In the genomic region with DNA sequence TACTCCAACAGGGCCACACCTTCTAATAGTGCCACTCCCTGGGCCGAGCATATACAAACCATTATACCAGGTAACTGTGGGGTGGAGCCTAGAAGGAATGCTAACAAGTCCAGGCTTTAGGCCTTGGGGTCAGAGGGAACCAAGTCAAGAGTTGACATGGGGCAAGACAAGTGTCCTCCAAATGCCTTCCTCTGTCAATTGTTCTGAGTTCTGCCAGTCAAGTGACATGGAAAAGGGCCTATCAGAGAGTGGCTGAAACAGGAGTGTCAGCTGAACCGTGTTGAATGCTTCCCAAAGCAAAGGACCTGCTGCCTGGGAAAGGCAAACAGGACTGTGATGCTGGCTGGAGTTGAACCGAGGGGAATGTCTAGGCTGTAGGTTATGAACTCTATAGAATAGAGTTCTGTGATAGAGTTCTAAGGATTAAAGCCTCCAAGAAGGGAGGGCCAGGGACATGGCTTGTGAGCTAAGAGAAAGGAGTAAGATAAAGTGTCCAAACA, we compare ENCODE assay signal across 11 mouse cellular contexts. TPM values are rescaled to one million over a fixed set of nuclear protein-coding genes. Genes with fewer than 3 reads are reported as not detected.
DNase-seq lines count a peak whose midpoint lies in the region; ATAC-seq and TF ChIP-seq lines count a peak whose summit lies in the region.
"Had no signal": no experiment of that assay in that cellular context is flagged by ENCODE, and none has a peak within 500 bp of the region (broad histone marks: within the 10 kb centered on the region; RNA-seq: fewer than 3 reads in every experiment).

No protein-coding gene starts in this region.

- ATAC-seq in hindbrain, embryonic 12.5 days (ENCODE audit: low FRiP score) = no peak
- no peak for ATAC-seq in hindbrain, embryonic 11.5 days (ENCODE audit: low FRiP score)
- ATAC-seq in embryonic facial prominence, embryonic 15.5 days (ENCODE audit: insufficient number of reproducible peaks, low FRiP score, low TSS enrichment, low read depth) = no peak
- ATAC-seq in midbrain, embryonic 11.5 days (ENCODE audit: low FRiP score) = no peak

- H3K4me2 ChIP-seq in hindbrain, embryonic 12.5 days (replicated peaks) = peak overlapping the region; percentile 54; the same call in 1 of the 2 replicates
- no peak overlapping the region for H3K4me2 ChIP-seq in hindbrain, embryonic 11.5 days (replicated peaks; ENCODE audit: low read depth, low read length)
- no peak overlapping the region for H3K4me2 ChIP-seq in embryonic facial prominence, embryonic 15.5 days (replicated peaks)
- H3K4me2 ChIP-seq in midbrain, embryonic 11.5 days = no peak overlapping the region

- no peaks in the 10 kb centered on the region for H3K9me3 ChIP-seq in hindbrain, embryonic 12.5 days (replicated peaks)
- H3K9me3 ChIP-seq in hindbrain, embryonic 11.5 days (ENCODE audit: control insufficient read depth, low read length) = no peaks in the 10 kb centered on the region
- H3K9me3 ChIP-seq in ES-E14 (ENCODE audit: control insufficient read depth, insufficient read depth, low read depth, low read length) = no peaks in the 10 kb centered on the region
- H3K9me3 ChIP-seq in embryonic facial prominence, embryonic 15.5 days (replicated peaks) = no peaks in the 10 kb centered on the region
- no peaks in the 10 kb centered on the region for H3K9me3 ChIP-seq in midbrain, embryonic 11.5 days (ENCODE audit: control insufficient read depth, low read length)
- H3K9me3 ChIP-seq: heart, embryonic 13.5 days; limb, embryonic 13.5 days had no signal

- H3K27ac ChIP-seq in hindbrain, embryonic 12.5 days = peak overlapping the region; percentile 64; the same call in 1 of the 2 replicates
- H3K27ac ChIP-seq in hindbrain, embryonic 11.5 days (ENCODE audit: low read depth, low read length) = no peak overlapping the region
- H3K27ac ChIP-seq in ES-E14 (ENCODE audit: insufficient read depth, low read depth, low read length, poor library complexity, severe bottlenecking) = no peak overlapping the region
- peak overlapping the region; percentile 86 for H3K27ac ChIP-seq in embryonic facial prominence, embryonic 15.5 days (replicated peaks)
- H3K27ac ChIP-seq in midbrain, embryonic 11.5 days (ENCODE audit: low read depth, low read length) = no peak overlapping the region

- H3K4me1 ChIP-seq in hindbrain, embryonic 12.5 days = peaks cover 13% of the 10 kb centered on the region
- H3K4me1 ChIP-seq in hindbrain, embryonic 11.5 days (replicated peaks; ENCODE audit: control insufficient read depth, insufficient read depth, low read length) = peaks cover 2% of the 10 kb centered on the region
- no peaks in the 10 kb centered on the region for H3K4me1 ChIP-seq in ES-E14 (ENCODE audit: control insufficient read depth in 2 of 2, insufficient read depth in 2 of 2, low read length in 2 of 2, poor library complexity in 1 of 2)
- H3K4me1 ChIP-seq in embryonic facial prominence, embryonic 15.5 days = peaks cover 12% of the 10 kb centered on the region
- peaks cover 11% of the 10 kb centered on the region for H3K4me1 ChIP-seq in midbrain, embryonic 11.5 days (ENCODE audit: control insufficient read depth, insufficient read depth, low read length)

- no peaks in the 10 kb centered on the region for H3K36me3 ChIP-seq in hindbrain, embryonic 12.5 days
- no peaks in the 10 kb centered on the region for H3K36me3 ChIP-seq in hindbrain, embryonic 11.5 days (ENCODE audit: control insufficient read depth, insufficient read depth, low read length)
- H3K36me3 ChIP-seq in ES-E14 (ENCODE audit: control insufficient read depth, insufficient read depth, low read length, poor library complexity, severe bottlenecking) = no peaks in the 10 kb centered on the region
- H3K36me3 ChIP-seq in embryonic facial prominence, embryonic 15.5 days = no peaks in the 10 kb centered on the region
- H3K36me3 ChIP-seq in midbrain, embryonic 11.5 days (ENCODE audit: control insufficient read depth, insufficient read depth, low read length) = no peaks in the 10 kb centered on the region
- H3K36me3 ChIP-seq: heart, embryonic 13.5 days; limb, embryonic 13.5 days had no signal

- H3K9ac ChIP-seq in hindbrain, embryonic 12.5 days = no peak overlapping the region
- no peak overlapping the region for H3K9ac ChIP-seq in hindbrain, embryonic 11.5 days (ENCODE audit: low read depth, low read length)
- H3K9ac ChIP-seq in ES-E14 (ENCODE audit: insufficient read depth, low read depth, low read length, poor library complexity, severe bottlenecking) = peak overlapping the region; percentile 66; the same call in 1 of the 2 replicates
- H3K9ac ChIP-seq in embryonic facial prominence, embryonic 15.5 days = no peak overlapping the region
- H3K9ac ChIP-seq in midbrain, embryonic 11.5 days (ENCODE audit: low read length) = peak overlapping the region; percentile 53

- H3K27me3 ChIP-seq in hindbrain, embryonic 12.5 days = peaks cover 16% of the 10 kb centered on the region
- no peaks in the 10 kb centered on the region for H3K27me3 ChIP-seq in hindbrain, embryonic 11.5 days (ENCODE audit: control insufficient read depth, insufficient read depth, low read length)
- no peaks in the 10 kb centered on the region for H3K27me3 ChIP-seq in embryonic facial prominence, embryonic 15.5 days
- peaks cover 2% of the 10 kb centered on the region; the same call in 1 of the 2 replicates for H3K27me3 ChIP-seq in midbrain, embryonic 11.5 days (ENCODE audit: control insufficient read depth, insufficient read depth, low read length)

- H3K4me3 ChIP-seq in hindbrain, embryonic 12.5 days = no peak overlapping the region
- H3K4me3 ChIP-seq in hindbrain, embryonic 11.5 days (ENCODE audit: low read depth, low read length) = no peak overlapping the region
- no peak overlapping the region for H3K4me3 ChIP-seq in ES-E14 (ENCODE audit: insufficient read depth in 1 of 2, low read depth in 1 of 2, low read length in 2 of 2, poor library complexity in 1 of 2, severe bottlenecking in 1 of 2)
- no peak overlapping the region for H3K4me3 ChIP-seq in embryonic facial prominence, embryonic 15.5 days (replicated peaks)
- no peak overlapping the region for H3K4me3 ChIP-seq in midbrain, embryonic 11.5 days (ENCODE audit: low read depth, low read length)

- in situ Hi-C loops in ES-E14 (cut with MboI; ENCODE audit: low sequenced_read_pairs in 2 of 2, unreplicated experiment in 2 of 2) = no loop called here

- DNase-seq in hindbrain, embryonic 11.5 days (ENCODE audit: low spot score) = no peak
- DNase-seq in ES-E14 (ENCODE audit: low read depth, low spot score) = no peak
- DNase-seq in midbrain, embryonic 11.5 days (ENCODE audit: low spot score, missing footprints) = peak; percentile 61
- DNase-seq in embryo, embryonic 10 days (ENCODE audit: low spot score) = no peak
- DNase-seq in embryo, embryonic 11 days = no peak
- no peak for DNase-seq in frontal cortex, postnatal 10 days (ENCODE audit: low spot score in 2 of 2)

- WGBS in hindbrain, embryonic 12.5 days = 87% methylated on average over 3 of the region's 3 CpGs
- 85% methylated on average over 3 of the region's 3 CpGs for WGBS in hindbrain, embryonic 11.5 days
- 81% methylated on average over 3 of the region's 3 CpGs for WGBS in embryonic facial prominence, embryonic 15.5 days
- WGBS in midbrain, embryonic 11.5 days = 90% methylated on average over 3 of the region's 3 CpGs

TF ChIP-seq in ES-E14, 5 proteins besides CTCF, POLR2A, EP300 and RAD21:
- TF ChIP-seq MAFK (IDR thresholded peaks at IDR 0.05; ENCODE audit: insufficient read depth, low read depth, low read length) (no peak), ZC3H11A (IDR thresholded peaks at IDR 0.05; ENCODE audit: borderline replicate concordance, low read depth, low read length) (no peak), HCFC1 (IDR thresholded peaks at IDR 0.05; ENCODE audit: borderline replicate concordance, insufficient read depth, low read length) (no peak), ZNF384 (IDR thresholded peaks at IDR 0.05; ENCODE audit: low read depth, low read length) (no peak), CHD2 (IDR thresholded peaks at IDR 0.05; ENCODE audit: low read depth, low read length) (no peak)
TF ChIP-seq in ES-E14: peak in this region for 0.

RNA-seq across cellular contexts. Expression of a gene that starts 5.9 kb away (rescaled TPM):
- 0.40 and 0.41 TPM in 2 replicates for polyA plus RNA-seq in hindbrain, embryonic 12.5 days (2016; fragmentation: Nextera tagmentation; extraction: Ambion mirVana)
- polyA plus RNA-seq in hindbrain, embryonic 11.5 days (2014; fragmentation: Nextera tagmentation; extraction: Ambion mirVana) = 0.48 and 0.56 TPM in 2 replicates
- total RNA-seq in ES-E14 (2012; rRNA removed) = 2.4 and 3.1 TPM in 2 replicates
- 0.38 and 0.57 TPM in 2 replicates for polyA plus RNA-seq in embryonic facial prominence, embryonic 15.5 days (2015; fragmentation: Nextera tagmentation; extraction: Ambion mirVana)
- polyA plus RNA-seq in midbrain, embryonic 11.5 days (2014; fragmentation: Nextera tagmentation; extraction: Ambion mirVana) = 0.29 and 0.56 TPM in 2 replicates
- total RNA-seq: neutrophil, adult 5-6 weeks had no signal

RNA-seq across cellular contexts. Expression of a gene that starts 26.2 kb away (rescaled TPM):
- 0.27 and 0.72 TPM in 2 replicates for polyA plus RNA-seq in hindbrain, embryonic 12.5 days (2016; fragmentation: Nextera tagmentation; extraction: Ambion mirVana)
- polyA plus RNA-seq in hindbrain, embryonic 11.5 days (2014; fragmentation: Nextera tagmentation; extraction: Ambion mirVana) = 0.09 and 0.32 TPM in 2 replicates
- total RNA-seq in ES-E14 (2012; rRNA removed) = 0.22 and 0.26 TPM in 2 replicates
- polyA plus RNA-seq in embryonic facial prominence, embryonic 15.5 days (2015; fragmentation: Nextera tagmentation; extraction: Ambion mirVana) = 0.74 and 0.75 TPM in 2 replicates
- 0.25 and 0.31 TPM in 2 replicates for polyA plus RNA-seq in midbrain, embryonic 11.5 days (2014; fragmentation: Nextera tagmentation; extraction: Ambion mirVana)
- total RNA-seq: neutrophil, adult 5-6 weeks had no signal

RNA-seq across cellular contexts. Expression of a gene that starts 35.4 kb away (rescaled TPM):
- 38.0 and 40.2 TPM in 2 replicates for polyA plus RNA-seq in hindbrain, embryonic 12.5 days (2016; fragmentation: Nextera tagmentation; extraction: Ambion mirVana)
- 39.8 and 41.4 TPM in 2 replicates for polyA plus RNA-seq in hindbrain, embryonic 11.5 days (2014; fragmentation: Nextera tagmentation; extraction: Ambion mirVana)
- total RNA-seq in ES-E14 (2012; rRNA removed) = 13.4 and 15.7 TPM in 2 replicates
- polyA plus RNA-seq in embryonic facial prominence, embryonic 15.5 days (2015; fragmentation: Nextera tagmentation; extraction: Ambion mirVana) = 57.5 and 59.9 TPM in 2 replicates
- 39.6 and 41.8 TPM in 2 replicates for polyA plus RNA-seq in midbrain, embryonic 11.5 days (2014; fragmentation: Nextera tagmentation; extraction: Ambion mirVana)

Comparison
In these comparisons a context has a peak if more than half of its experiments do, and no peak if none do; other contexts are left out.
1. H3K27ac ChIP-seq: peak in hindbrain, embryonic 12.5 days (single experiment) and embryonic facial prominence, embryonic 15.5 days (single experiment); none in hindbrain, embryonic 11.5 days (single experiment), ES-E14 (single experiment) and midbrain, embryonic 11.5 days (single experiment).
2. H3K9ac ChIP-seq: peak in ES-E14 (single experiment) and midbrain, embryonic 11.5 days (single experiment); none in hindbrain, embryonic 12.5 days (single experiment), hindbrain, embryonic 11.5 days (single experiment) and embryonic facial prominence, embryonic 15.5 days (single experiment).